Mouse (Mus musculus) left cerebral cortex, adult 11 months (tissue): Measurements from ENCODE around the gene Plscr3.

Experiments
- DNase-seq: peaks from one replicate; pipeline ENCODE4 v3.0.0; 2022; ENCODE audit warnings: low spot score

The Plscr3 gene

GRCm38 (mm10) chr11:69846198-69846680 lies at the start of gene Plscr3:
Gene Plscr3, plus strand, starts transcription at chr11:69846376.
- DNase-seq = peak; percentile 69

GRCm38 (mm10) chr11:69797924-69798323 lies 48.3 kb upstream of the Plscr3 start:
- no peak for DNase-seq

- DNase-seq = no peak
Measured at GRCm38 (mm10) chr11:69799394-69800137, 46.6 kb upstream of the Plscr3 start.

- no peak for DNase-seq
Measured at GRCm38 (mm10) chr11:69800138-69800391, 46.1 kb upstream of the Plscr3 start.

GRCm38 (mm10) chr11:69800392-69801197 lies 45.6 kb upstream of the Plscr3 start:
- no peak for DNase-seq

GRCm38 (mm10) chr11:69801379-69801977 lies 44.7 kb upstream of the Plscr3 start, which contains the start of gene Fgf11:
Gene Fgf11, minus strand, starts transcription at chr11:69801857.
- no peak for DNase-seq

- DNase-seq = no peak
Measured at GRCm38 (mm10) chr11:69802648-69803105, 43.5 kb upstream of the Plscr3 start.

DNA sequence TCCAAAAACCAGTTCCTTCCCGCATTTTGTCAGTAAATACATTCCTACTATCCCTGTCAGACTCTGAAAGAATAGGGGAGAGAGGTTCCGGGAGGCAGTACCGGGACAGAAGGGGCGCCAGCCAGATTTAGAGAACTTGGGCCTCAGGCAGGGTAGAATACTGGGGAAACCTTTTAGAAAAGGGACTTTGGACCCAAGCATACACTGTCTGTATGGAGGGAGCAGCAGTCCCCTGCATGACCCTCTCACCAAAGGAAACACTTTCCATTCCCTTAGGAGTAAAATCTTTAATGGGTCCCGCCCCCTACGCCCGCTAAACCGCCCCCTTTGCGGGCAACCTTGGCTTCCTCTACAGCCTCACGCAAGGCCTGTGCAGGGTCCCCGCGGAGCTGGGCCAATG lies 42.8 kb upstream of the Plscr3 start:
- DNase-seq = no peak

GRCm38 (mm10) chr11:69803786-69804651 lies 42.2 kb upstream of the Plscr3 start:
- no peak for DNase-seq

- DNase-seq = no peak
Measured at GRCm38 (mm10) chr11:69804652-69804940, 41.6 kb upstream of the Plscr3 start.

DNA sequence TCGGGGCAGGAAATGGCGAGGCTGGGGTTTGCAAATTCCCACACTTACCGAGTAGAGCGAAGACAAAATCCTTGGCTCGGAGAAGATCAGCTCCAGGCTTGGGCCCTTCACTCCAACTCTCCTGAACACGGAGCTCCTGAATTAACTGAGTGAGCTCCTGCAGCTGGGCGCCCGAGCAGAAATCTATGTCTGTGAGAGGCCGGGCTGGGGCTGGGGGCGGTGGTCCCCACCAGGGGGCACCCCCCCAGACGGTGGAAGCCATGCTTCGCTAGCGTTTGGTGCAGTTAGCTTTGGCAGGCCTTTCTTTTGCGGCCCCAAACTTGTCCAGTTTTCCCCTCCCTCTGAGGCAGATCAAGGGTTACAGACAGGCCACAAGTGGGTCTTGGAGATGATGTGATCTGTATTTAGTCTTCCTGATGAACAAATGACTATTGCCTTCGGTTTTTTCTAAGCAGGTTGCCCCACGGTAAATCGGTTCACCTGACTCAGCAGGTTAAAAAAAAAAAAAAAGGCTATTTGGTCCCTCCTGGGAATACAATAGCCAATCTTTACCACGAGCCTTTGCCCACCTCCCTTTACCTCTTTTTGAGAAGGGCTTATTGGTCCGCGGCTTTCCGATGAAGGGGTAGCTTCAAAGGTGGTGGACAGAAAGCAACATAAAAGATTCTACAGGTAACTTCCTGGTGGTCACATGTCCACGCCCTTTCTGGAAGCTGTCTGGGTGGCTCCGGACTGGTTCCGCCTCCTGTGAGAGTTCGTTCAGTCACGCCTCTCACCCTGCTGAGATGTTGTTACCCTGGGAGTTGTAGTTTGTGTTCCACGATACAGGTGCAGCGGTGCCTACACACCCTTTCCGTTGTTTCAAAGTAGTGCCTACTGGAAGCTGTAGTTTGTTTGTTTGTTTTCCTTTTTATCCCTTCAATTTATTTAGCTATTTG lies 40.9 kb upstream of the Plscr3 start, which contains the start of gene Tmem102:
Gene Tmem102 (minus strand): TSS at position 653 of the 938 bp plus-strand sequence.
- DNase-seq = no peak

- no peak for DNase-seq
Measured at GRCm38 (mm10) chr11:69806378-69806777, 39.8 kb upstream of the Plscr3 start.

GRCm38 (mm10) chr11:69807641-69808040 lies 38.5 kb upstream of the Plscr3 start:
- DNase-seq = no peak

GRCm38 (mm10) chr11:69810280-69810679 lies 35.9 kb upstream of the Plscr3 start:
- no peak for DNase-seq

- no peak for DNase-seq
Measured at GRCm38 (mm10) chr11:69815155-69815554, 31.0 kb upstream of the Plscr3 start, which contains the start of gene Gm39566. Gene Gm39566, minus strand, starts transcription at chr11:69815298.

GRCm38 (mm10) chr11:69816520-69816919 lies 29.7 kb upstream of the Plscr3 start:
- DNase-seq = no peak

DNA sequence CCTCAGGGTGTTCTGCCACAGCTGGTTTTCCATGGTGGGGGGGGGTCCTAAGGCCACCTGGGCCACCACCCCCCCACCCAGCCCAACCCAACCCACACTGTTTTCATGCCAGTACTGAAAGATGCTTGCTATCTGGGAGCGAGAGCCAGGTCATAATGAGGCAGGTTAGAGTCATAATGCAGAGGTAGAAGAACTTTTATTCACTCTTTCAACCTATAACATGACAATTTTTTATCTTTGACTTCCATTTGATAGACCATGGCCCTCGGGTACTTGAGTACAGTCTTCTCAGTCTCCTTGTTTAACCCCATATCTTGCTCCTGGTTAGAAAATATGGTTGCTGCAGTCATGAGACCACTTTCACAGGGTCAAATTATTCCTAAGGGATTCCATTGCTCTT lies 27.8 kb upstream of the Plscr3 start, which contains the start of gene Spem2:
Gene Spem2 (minus strand): TSS at position 101 of the 400 bp plus-strand sequence.
- DNase-seq = no peak

GRCm38 (mm10) chr11:69818871-69819270 lies 27.3 kb upstream of the Plscr3 start:
- DNase-seq = no peak

DNA sequence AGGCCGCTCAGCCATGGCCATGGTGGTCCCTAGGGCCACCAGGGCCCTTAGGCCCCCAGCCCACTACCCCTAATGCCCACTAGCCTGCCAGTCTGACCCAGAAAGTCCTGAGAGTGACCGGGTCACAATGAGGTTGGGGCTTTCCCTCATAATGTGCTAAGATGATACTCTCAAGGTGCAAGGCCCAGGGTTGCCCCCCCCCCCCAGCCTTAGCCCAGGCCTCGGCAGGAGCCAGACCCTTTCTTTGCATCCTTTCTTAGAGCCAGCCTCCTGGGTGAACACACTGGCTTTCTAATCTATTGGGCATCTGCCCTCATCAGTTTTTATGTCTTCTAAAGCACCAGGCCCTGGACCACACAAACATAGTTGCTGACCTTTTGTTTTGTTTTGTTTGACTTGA lies 24.1 kb upstream of the Plscr3 start, which contains the start of gene Spem1:
Gene Spem1 (minus strand): TSS at position 101 of the 400 bp plus-strand sequence.
- no peak for DNase-seq

DNA sequence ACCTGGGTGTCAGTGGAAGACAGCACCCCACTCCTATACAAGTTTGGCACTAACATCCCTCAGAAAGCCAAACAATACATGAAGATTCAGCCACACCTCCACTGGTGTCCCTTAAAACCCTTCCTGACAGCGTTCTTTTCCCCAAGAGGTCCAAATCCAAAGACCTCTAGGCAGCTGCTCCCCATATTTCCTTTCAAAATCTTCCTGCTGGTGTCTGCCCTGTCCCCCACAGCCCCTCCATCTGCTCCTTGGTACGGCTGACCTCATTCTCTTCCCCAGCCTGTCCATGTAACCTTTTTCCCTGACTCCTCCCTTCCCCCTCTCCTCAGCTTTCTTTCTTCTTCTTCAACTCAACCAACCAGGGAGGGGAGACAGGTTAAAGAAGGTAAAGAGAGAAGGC lies 22.7 kb upstream of the Plscr3 start:
- DNase-seq = no peak

GRCm38 (mm10) chr11:69828832-69829231 lies 17.3 kb upstream of the Plscr3 start:
- DNase-seq = no peak
